Mouse (Mus musculus) brain, embryonic 18.5 days (tissue): Measurements from ENCODE around the gene Baz1a.

Experiments used
- DNase-seq: peaks from one replicate; pipeline ENCODE4 v3.0.0-alpha.2; 2012; ENCODE audit warnings: low read depth, low spot score

The Baz1a gene

GRCm38 (mm10) chr12:55013626-55014398 is at the start of gene Baz1a:
TSS of gene Baz1a (minus strand) at chr12:55014348.
- no peak for DNase-seq

- no peak for DNase-seq
These were observed 48.0 kb upstream of the Baz1a start for GRCm38 (mm10) chr12:55062141-55062540.

- no peak for DNase-seq
These were observed 46.9 kb upstream of the Baz1a start for GRCm38 (mm10) chr12:55061006-55061405.

- no peak for DNase-seq
These were observed 46.2 kb upstream of the Baz1a start for GRCm38 (mm10) chr12:55060212-55060898.

- DNase-seq, result no peak
These were observed 45.7 kb upstream of the Baz1a start for GRCm38 (mm10) chr12:55059812-55060211.

GRCm38 (mm10) chr12:55058865-55059615 is 44.9 kb upstream of the Baz1a start:
- DNase-seq, result no peak

GRCm38 (mm10) chr12:55056703-55057102 is 42.6 kb upstream of the Baz1a start:
- DNase-seq, result no peak

GRCm38 (mm10) chr12:55054551-55055241 is 40.5 kb upstream of the Baz1a start:
- no peak for DNase-seq

- DNase-seq, result no peak
These were observed 39.1 kb upstream of the Baz1a start for GRCm38 (mm10) chr12:55053267-55053666.

- no peak for DNase-seq
These were observed 37.3 kb upstream of the Baz1a start for GRCm38 (mm10) chr12:55051210-55052173.

- no peak for DNase-seq
These were observed 35.7 kb upstream of the Baz1a start for GRCm38 (mm10) chr12:55049731-55050353.

- DNase-seq, result no peak
These were observed 26.9 kb upstream of the Baz1a start for GRCm38 (mm10) chr12:55041011-55041410.

GRCm38 (mm10) chr12:55027088-55027487 is 12.9 kb upstream of the Baz1a start:
- no peak for DNase-seq

GRCm38 (mm10) chr12:55023284-55023683 is 9.1 kb upstream of the Baz1a start:
- no peak for DNase-seq

- DNase-seq, result no peak
These were observed 5.3 kb upstream of the Baz1a start for GRCm38 (mm10) chr12:55019421-55019877.

- DNase-seq, result no peak
These were observed 3.1 kb upstream of the Baz1a start for GRCm38 (mm10) chr12:55017119-55017721.

- no peak for DNase-seq
These were observed 2.4 kb upstream of the Baz1a start for GRCm38 (mm10) chr12:55016339-55017118.

- no peak for DNase-seq
These were observed 1.3 kb upstream of the Baz1a start for GRCm38 (mm10) chr12:55015428-55015827.

- no peak for DNase-seq
These were observed 1.1 kb downstream of the Baz1a start for GRCm38 (mm10) chr12:55013031-55013430.
